In the genomic region with DNA sequence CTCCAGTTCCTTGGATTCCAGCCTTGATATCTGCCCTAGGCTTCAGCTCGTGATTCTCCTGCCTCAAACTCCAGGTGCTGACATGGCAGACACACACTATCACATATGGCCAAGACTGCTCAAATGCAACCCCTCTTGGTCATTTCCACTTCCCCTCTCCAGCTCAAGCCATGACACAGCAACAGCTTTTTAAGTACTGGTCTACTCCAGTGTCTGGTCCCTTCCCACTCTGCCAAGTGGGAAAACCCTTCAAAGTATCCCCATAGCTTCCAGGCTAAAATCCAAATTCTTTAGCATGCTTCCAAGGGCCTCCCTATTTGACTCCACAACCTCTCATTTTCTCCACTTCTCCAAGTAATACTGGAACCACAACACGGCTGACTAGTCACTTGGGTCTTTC, we compare ENCODE assay signal across 9 mouse cellular contexts. TPM values are rescaled to one million over a fixed set of nuclear protein-coding genes. Genes with fewer than 3 reads are reported as not detected.
A peak's percentile ranks its signal among the peaks of the same experiment; 100 is the strongest.
DNase-seq lines count a peak whose midpoint lies in the region; ATAC-seq and TF ChIP-seq lines count a peak whose summit lies in the region.
"Had no signal": no experiment of that assay in that cellular context is flagged by ENCODE, and none has a peak within 500 bp of the region (broad histone marks: within the 10 kb centered on the region; RNA-seq: fewer than 3 reads in every experiment).

No protein-coding gene starts in this region.

- no peaks in the 10 kb centered on the region for H3K9me3 ChIP-seq in kidney, embryonic 14.5 days (ENCODE audit: control insufficient read depth, low read length)
- no peaks in the 10 kb centered on the region for H3K9me3 ChIP-seq in hindbrain, embryonic 16.5 days (ENCODE audit: control insufficient read depth, low read length)
- no peaks in the 10 kb centered on the region for H3K9me3 ChIP-seq in midbrain, embryonic 15.5 days

- no peak for TF ChIP-seq CTCF in cortical plate, adult 2 months (IDR thresholded peaks at IDR 0.05; ENCODE audit: extremely low read depth, insufficient read depth, low read length)

- peak overlapping the region; percentile 64 for H3K4me2 ChIP-seq in kidney, embryonic 14.5 days (replicated peaks; ENCODE audit: low read depth, low read length)
- peak overlapping the region; percentile 78 for H3K4me2 ChIP-seq in hindbrain, embryonic 16.5 days (ENCODE audit: low read length)
- H3K4me2 ChIP-seq in midbrain, embryonic 15.5 days: peak overlapping the region; percentile 90; the same call in 1 of the 2 replicates

- peak overlapping the region; percentile 18; the same call in 1 of the 2 replicates for H3K9ac ChIP-seq in kidney, embryonic 14.5 days (ENCODE audit: low read depth, low read length)
- peak overlapping the region; percentile 11; the same call in 1 of the 2 replicates for H3K9ac ChIP-seq in hindbrain, embryonic 16.5 days (ENCODE audit: low read depth, low read length)
- H3K9ac ChIP-seq in midbrain, embryonic 15.5 days: no peak overlapping the region; the same call in 1 of the 2 replicates

- TF ChIP-seq POLR2A in cortical plate, adult 2 months (IDR thresholded peaks at IDR 0.05; ENCODE audit: extremely low read depth, insufficient read depth, low read length): no peak

- no peak for ATAC-seq in kidney, embryonic 14.5 days (ENCODE audit: low FRiP score, low TSS enrichment)
- ATAC-seq in hindbrain, embryonic 16.5 days: no peak
- ATAC-seq in midbrain, embryonic 15.5 days (replicated peaks): no peak

- no peaks in the 10 kb centered on the region for H3K27me3 ChIP-seq in kidney, embryonic 14.5 days (ENCODE audit: control insufficient read depth, insufficient read depth, low read length)
- H3K27me3 ChIP-seq in hindbrain, embryonic 16.5 days (replicated peaks; ENCODE audit: control insufficient read depth, insufficient read depth, low read length): no peaks in the 10 kb centered on the region
- no peaks in the 10 kb centered on the region for H3K27me3 ChIP-seq in midbrain, embryonic 15.5 days (replicated peaks)

- no peak overlapping the region for H3K27ac ChIP-seq in kidney, embryonic 14.5 days (ENCODE audit: low read depth, low read length)
- peak overlapping the region; percentile 53 for H3K27ac ChIP-seq in cortical plate, adult 2 months (ENCODE audit: insufficient read depth, low read length)
- no peak overlapping the region for H3K27ac ChIP-seq in hindbrain, embryonic 16.5 days (ENCODE audit: low read depth, low read length)
- no peak overlapping the region for H3K27ac ChIP-seq in midbrain, embryonic 15.5 days

- peak overlapping the region; percentile 88; the same call in 1 of the 2 replicates for H3K4me3 ChIP-seq in kidney, embryonic 14.5 days (ENCODE audit: low read length)
- H3K4me3 ChIP-seq in cortical plate, adult 2 months (ENCODE audit: insufficient read depth, low read length): peak overlapping the region; percentile 43
- no peak overlapping the region; the same call in none of the 2 replicates for H3K4me3 ChIP-seq in hindbrain, embryonic 16.5 days (ENCODE audit: low read length)
- H3K4me3 ChIP-seq in midbrain, embryonic 15.5 days: 0 out of 2 replicates have a peak overlapping the region, but pooled peaks have one; percentile 80

- peaks cover 24% of the 10 kb centered on the region for H3K4me1 ChIP-seq in kidney, embryonic 14.5 days (ENCODE audit: control insufficient read depth, insufficient read depth, low read length)
- peaks cover 10% of the 10 kb centered on the region for H3K4me1 ChIP-seq in cortical plate, adult 2 months (ENCODE audit: control insufficient read depth, insufficient read depth, low read length)
- peaks cover 28% of the 10 kb centered on the region for H3K4me1 ChIP-seq in hindbrain, embryonic 16.5 days (ENCODE audit: control insufficient read depth, insufficient read depth, low read depth, low read length)
- peaks cover 36% of the 10 kb centered on the region for H3K4me1 ChIP-seq in midbrain, embryonic 15.5 days

- whole genome bisulfite sequencing in kidney, embryonic 14.5 days: 58% methylated on average over 2 of the region's 2 CpGs
- WGBS in hindbrain, embryonic 16.5 days: 76% methylated on average over 2 of the region's 2 CpGs
- WGBS in midbrain, embryonic 15.5 days: 85% methylated on average over 2 of the region's 2 CpGs

- no peaks in the 10 kb centered on the region for H3K36me3 ChIP-seq in kidney, embryonic 14.5 days (ENCODE audit: control insufficient read depth, insufficient read depth, low read length)
- H3K36me3 ChIP-seq in hindbrain, embryonic 16.5 days (ENCODE audit: control insufficient read depth, insufficient read depth, low read length): no peaks in the 10 kb centered on the region
- no peaks in the 10 kb centered on the region for H3K36me3 ChIP-seq in midbrain, embryonic 15.5 days (replicated peaks)

- DNase-seq in kidney, adult 9 months: no peak
- DNase-seq in adrenal gland, adult 18-20 months (ENCODE audit: low spot score in 2 of 2): no peak
- no peak for DNase-seq in ovary, postnatal 10 days (ENCODE audit: low spot score)
- no peak for DNase-seq in thymus, postnatal 0 days (ENCODE audit: low spot score)
- DNase-seq: retina, postnatal 1 day had no signal

RNA-seq across cellular contexts. Expression of a gene that starts 1.8 kb away (rescaled TPM):
- polyA plus RNA-seq in kidney, embryonic 14.5 days (2014; fragmentation: Nextera tagmentation; extraction: Ambion mirVana): 45.6 and 76.7 TPM in 2 replicates
- polyA plus RNA-seq in cortical plate, adult 2 months (2012; rRNA removed): 134 and 146 TPM in 2 replicates
- polyA plus RNA-seq in hindbrain, embryonic 16.5 days (2015; fragmentation: Nextera tagmentation; extraction: Ambion mirVana): 71.6 and 84.9 TPM in 2 replicates
- polyA plus RNA-seq in midbrain, embryonic 15.5 days (2015; fragmentation: Nextera tagmentation; extraction: Ambion mirVana): 66.9 and 69.4 TPM in 2 replicates
- total RNA-seq in adrenal gland, adult 18-20 months (2021): 100 to 1,000 TPM; 142 to 155 TPM
- polyA plus RNA-seq in thymus, postnatal 0 days (2015; fragmentation: Nextera tagmentation; extraction: Ambion mirVana): 91.9 and 106 TPM in 2 replicates

RNA-seq across cellular contexts. Expression of a gene that starts 48.0 kb away (rescaled TPM):
- polyA plus RNA-seq in kidney, embryonic 14.5 days (2014; fragmentation: Nextera tagmentation; extraction: Ambion mirVana): 64.6 and 82.5 TPM in 2 replicates
- 117 and 120 TPM in 2 replicates for polyA plus RNA-seq in cortical plate, adult 2 months (2012; rRNA removed)
- 94.2 and 99.7 TPM in 2 replicates for polyA plus RNA-seq in hindbrain, embryonic 16.5 days (2015; fragmentation: Nextera tagmentation; extraction: Ambion mirVana)
- polyA plus RNA-seq in midbrain, embryonic 15.5 days (2015; fragmentation: Nextera tagmentation; extraction: Ambion mirVana): 90.6 and 91.4 TPM in 2 replicates
- total RNA-seq in adrenal gland, adult 18-20 months (2021): 10 to 100 TPM; 71.4 to 79.5 TPM
- polyA plus RNA-seq in thymus, postnatal 0 days (2015; fragmentation: Nextera tagmentation; extraction: Ambion mirVana): 118 and 131 TPM in 2 replicates
